Mouse (Mus musculus) hindbrain, postnatal 0 days (tissue): Measurements from ENCODE around the gene Zfp940. TPM values are rescaled to one million over a fixed set of nuclear protein-coding genes. Genes with fewer than 3 reads are reported as not detected.
A peak's percentile ranks its signal among the peaks of the same experiment; 100 is the strongest.

Source experiments
- ATAC-seq: fragments of 200-750 bp; cut with Nextera tagmentation; 2 replicates; pipeline ENCODE4 v1.8.0; 2017; ENCODE audit warnings: mild to moderate bottlenecking, moderate TSS enrichment, moderate library complexity
- DNase-seq: peaks from one replicate; pipeline ENCODE4 v3.0.0-alpha.2; 2015; ENCODE audit warnings: low spot score
- H3K27ac ChIP-seq: fragments of 300-500 bp; sonication (generic); 2 replicates; pipeline ENCODE4 v1.5.1; 2014; ENCODE audit warnings: mild to moderate bottlenecking
- H3K27me3 ChIP-seq: fragments of 300-500 bp; sonication (generic); 2 replicates; pipeline ENCODE4 v1.6.1; 2014; ENCODE audit warnings: low read length, mixed read lengths; ENCODE audit not compliant: insufficient read depth
- H3K36me3 ChIP-seq: fragments of 300-500 bp; sonication (generic); 2 replicates; pipeline ENCODE4 v1.6.1; 2014; ENCODE audit warnings: low read length, mixed read lengths; ENCODE audit not compliant: insufficient read depth
- H3K4me1 ChIP-seq: fragments of 300-500 bp; sonication (generic); 2 replicates; pipeline ENCODE4 v1.6.1; 2014; ENCODE audit warnings: antibody characterized with exemption, low read length, mixed read lengths; ENCODE audit not compliant: insufficient read depth
- H3K4me2 ChIP-seq: fragments of 300-500 bp; sonication (generic); 2 replicates; pipeline ENCODE4 v1.6.1; 2014; ENCODE audit warnings: low read depth, mild to moderate bottlenecking, low read length, moderate library complexity, mixed read lengths
- H3K4me3 ChIP-seq: fragments of 300-500 bp; sonication (generic); 2 replicates; pipeline ENCODE4 v1.5.1; 2014; ENCODE audit warnings: low read length
- H3K9ac ChIP-seq: fragments of 300-500 bp; sonication (generic); replicated peaks from 2 replicates; pipeline ENCODE4 v1.6.1; 2014; ENCODE audit warnings: mild to moderate bottlenecking, low read length, moderate library complexity, mixed read lengths
- H3K9me3 ChIP-seq: fragments of 300-500 bp; sonication (generic); 2 replicates; pipeline ENCODE4 v1.6.1; 2016; ENCODE audit warnings: low read length, mixed read lengths
- CTCF ChIP-seq: IDR thresholded peaks from 2 replicates; pipeline ENCODE4 v1.5.1; 2016; ENCODE audit warnings: antibody characterized with exemption, control low read depth, low read depth
- WGBS: fragments of 180-500 bp; shearing (Covaris S2); extraction: QIAGEN DNeasy Blood & Tissue Kit; methylation state at CpG from one replicate; pipeline ENCODE4 v1.1.7; 2014; 5-methylcytosine and 5-hydroxymethylcytosine counted together
- polyA plus RNA-seq: library from polyadenylated mRNA; unstranded; fragments of >200 nt; fragmentation: Nextera tagmentation; extraction: Ambion mirVana; gene quantifications from 2 replicates; pipeline ENCODE4 v1.2.1, GENCODE M21; 2015
- total RNA-seq: library from RNA; depleted of rRNA; stranded (reverse); fragments of >200 nt; gene quantifications from 2 replicates; pipeline ENCODE4 v1.2.3, GENCODE M21; 2014

Gene Zfp940
- total and polyA plus RNA-seq, 2 experiments from 2014 or later = 5.3 to 10.3 TPM

GRCm38 (mm10) chr7:29836816-29837215 is 16.7 kb downstream of the Zfp940 start:
- Histone ChIP-seq H3K4me2 (no peak overlapping the region), H3K4me3 (no peak overlapping the region), H3K9me3 (no peaks in the 10 kb centered on the region), H3K4me1 (no peaks in the 10 kb centered on the region), H3K27me3 (no peaks in the 10 kb centered on the region), H3K9ac (no peak overlapping the region), H3K36me3 (no peaks in the 10 kb centered on the region), H3K27ac (no peak overlapping the region)
- DNase-seq (no peak), ATAC-seq (no peak)
- TF ChIP-seq CTCF = no peak
- WGBS = 79% methylated on average over 1 of the region's 1 CpGs

- WGBS = 70% methylated on average over 12 of the region's 12 CpGs
- Histone ChIP-seq H3K4me1 (no peaks in the 10 kb centered on the region), H3K36me3 (peaks cover 45% of the 10 kb centered on the region), H3K4me2 (no peak overlapping the region), H3K27ac (no peak overlapping the region), H3K9ac (no peak overlapping the region), H3K27me3 (no peaks in the 10 kb centered on the region), H3K9me3 (no peaks in the 10 kb centered on the region), H3K4me3 (no peak overlapping the region)
- ATAC-seq (no peak), DNase-seq (no peak)
- no peak for TF ChIP-seq CTCF
Measured at GRCm38 (mm10) chr7:29829804-29830203, 23.7 kb downstream of the Zfp940 start.

GRCm38 (mm10) chr7:29828001-29828400 is 25.5 kb downstream of the Zfp940 start:
- Histone ChIP-seq H3K4me3 (no peak overlapping the region), H3K4me1 (no peaks in the 10 kb centered on the region), H3K36me3 (peaks cover 45% of the 10 kb centered on the region), H3K4me2 (no peak overlapping the region), H3K9me3 (no peaks in the 10 kb centered on the region), H3K9ac (no peak overlapping the region), H3K27ac (no peak overlapping the region), H3K27me3 (no peaks in the 10 kb centered on the region)
- 86% methylated on average over 12 of the region's 12 CpGs for WGBS
- no peak for DNase-seq
- no peak for ATAC-seq
- no peak for TF ChIP-seq CTCF

GRCm38 (mm10) chr7:29818619-29819254 is 34.7 kb downstream of the Zfp940 start:
- 2% methylated on average over 12 of the region's 12 CpGs for WGBS
- Histone ChIP-seq H3K36me3 (no peaks in the 10 kb centered on the region), H3K27me3 (no peaks in the 10 kb centered on the region), H3K9ac (peak overlapping the region; percentile 44), H3K4me2 (peak overlapping the region; percentile 80), H3K27ac (peak overlapping the region; percentile 38; the same call in 1 of the 2 replicates), H3K4me3 (peak overlapping the region; percentile 48), H3K4me1 (peaks cover 24% of the 10 kb centered on the region; the same call in 1 of the 2 replicates), H3K9me3 (no peaks in the 10 kb centered on the region)
- peak; percentile 80 for ATAC-seq
- DNase-seq = peak; percentile 95
- no peak for TF ChIP-seq CTCF

GRCm38 (mm10) chr7:29815910-29816429 is 37.5 kb downstream of the Zfp940 start, which contains the start of gene Zfp790:
Zfp790 (plus strand) TSS chr7:29816114.
- TF ChIP-seq CTCF = no peak
- peak within 1 kb of the TSS; percentile 63 for H3K4me3 ChIP-seq
- H3K4me2 ChIP-seq = peak within 1 kb of the TSS; percentile 78
- H3K27me3 ChIP-seq = no peaks in the 10 kb centered on the region
- ATAC-seq (peak; percentile 96), DNase-seq (peak; percentile 98)
- peaks cover 24% of the 10 kb centered on the region; the same call in 1 of the 2 replicates for H3K4me1 ChIP-seq
- no peaks in the 10 kb centered on the region for H3K36me3 ChIP-seq
- H3K9ac ChIP-seq = peak within 1 kb of the TSS; percentile 62
- H3K9me3 ChIP-seq = no peaks in the 10 kb centered on the region
- under 1% methylated on average over 26 of the region's 26 CpGs for WGBS
- peak within 1 kb of the TSS; percentile 83 for H3K27ac ChIP-seq

GRCm38 (mm10) chr7:29815061-29815784 is 38.2 kb downstream of the Zfp940 start:
- ATAC-seq (peak; percentile 50), DNase-seq (peak; percentile 30)
- H3K36me3 ChIP-seq = no peaks in the 10 kb centered on the region
- H3K27ac ChIP-seq = peak overlapping the region; percentile 83; the same call in 1 of the 2 replicates
- no peaks in the 10 kb centered on the region for H3K27me3 ChIP-seq
- peak overlapping the region; percentile 63 for H3K4me3 ChIP-seq
- H3K4me1 ChIP-seq = peaks cover 24% of the 10 kb centered on the region; the same call in 1 of the 2 replicates
- H3K9ac ChIP-seq = peak overlapping the region; percentile 62
- H3K4me2 ChIP-seq = peak overlapping the region; percentile 78
- WGBS = under 1% methylated on average over 12 of the region's 12 CpGs
- TF ChIP-seq CTCF = no peak
- H3K9me3 ChIP-seq = no peaks in the 10 kb centered on the region
